Mouse (Mus musculus) kidney, adult 8-10 months (tissue): Measurements from ENCODE around the gene Fchsd2.

Experiments
- DNase-seq, 2 experiments: peaks; one replicate each; pipeline ENCODE4 v3.0.0; 2022

The Fchsd2 gene

GRCm38 (mm10) chr7:101216724-101217123 is 124.1 kb downstream of the Fchsd2 start:
- no peak for DNase-seq

- no peak for DNase-seq
Measured at GRCm38 (mm10) chr7:101223501-101223900, 130.8 kb downstream of the Fchsd2 start.

- DNase-seq, result no peak
Measured at GRCm38 (mm10) chr7:101229336-101229735, 136.7 kb downstream of the Fchsd2 start.

GRCm38 (mm10) chr7:101231458-101231857 is 138.8 kb downstream of the Fchsd2 start:
- DNase-seq, result no peak

- no peak for DNase-seq
Measured at GRCm38 (mm10) chr7:101232716-101233115, 140.1 kb downstream of the Fchsd2 start.

- no peak for DNase-seq
Measured at GRCm38 (mm10) chr7:101236712-101237473, 144.2 kb downstream of the Fchsd2 start.

- no peak for DNase-seq
Measured at GRCm38 (mm10) chr7:101248760-101249159, 156.1 kb downstream of the Fchsd2 start.

GRCm38 (mm10) chr7:101249173-101249572 is 156.5 kb downstream of the Fchsd2 start:
- no peak for DNase-seq

- DNase-seq, result no peak
Measured at GRCm38 (mm10) chr7:101253071-101253470, 160.4 kb downstream of the Fchsd2 start.

GRCm38 (mm10) chr7:101258482-101258881 is 165.8 kb downstream of the Fchsd2 start:
- no peak for DNase-seq

- DNase-seq, result no peak
Measured at GRCm38 (mm10) chr7:101261941-101262546, 169.4 kb downstream of the Fchsd2 start.

- no peak for DNase-seq
Measured at GRCm38 (mm10) chr7:101263511-101263910, 170.8 kb downstream of the Fchsd2 start.

- no peak for DNase-seq
Measured at GRCm38 (mm10) chr7:101267457-101268259, 175.0 kb downstream of the Fchsd2 start.

- DNase-seq, result no peak
Measured at GRCm38 (mm10) chr7:101271602-101272001, 178.9 kb downstream of the Fchsd2 start.

GRCm38 (mm10) chr7:101272466-101273160 is 179.9 kb downstream of the Fchsd2 start:
- no peak for DNase-seq

GRCm38 (mm10) chr7:101282721-101283120 is 190.1 kb downstream of the Fchsd2 start:
- no peak for DNase-seq

GRCm38 (mm10) chr7:101284504-101284903 is 191.8 kb downstream of the Fchsd2 start:
- DNase-seq, result no peak

GRCm38 (mm10) chr7:101286891-101287290 is 194.2 kb downstream of the Fchsd2 start:
- DNase-seq, result no peak

GRCm38 (mm10) chr7:101287820-101288219 is 195.2 kb downstream of the Fchsd2 start:
- no peak for DNase-seq

- DNase-seq, result peak in 1 of 2 experiments; percentile 53
Measured at GRCm38 (mm10) chr7:101288436-101288835, 195.8 kb downstream of the Fchsd2 start.

- no peak for DNase-seq
Measured at GRCm38 (mm10) chr7:101290401-101290800, 197.7 kb downstream of the Fchsd2 start.

- no peak for DNase-seq
Measured at GRCm38 (mm10) chr7:101291211-101291610, 198.5 kb downstream of the Fchsd2 start.

- no peak for DNase-seq
Measured at GRCm38 (mm10) chr7:101291641-101292040, 199.0 kb downstream of the Fchsd2 start.
